Mouse (Mus musculus): ENCODE results near the gene Usp33. TPM values are rescaled to one million over a fixed set of nuclear protein-coding genes. Genes with fewer than 3 reads are reported as not detected.
"Not testable (repeated sequence)": the region's sequence is repeated elsewhere in the genome, so short reads cannot be mapped to it uniquely, and the experiment has no call there.

Usp33 gene
- total RNA-seq (2021): 10 to 100 TPM; 18.2 to 21.3 TPM
- long read RNA-seq, experiment 1, full-length matches to known transcripts: 7 of 8 reads
- long read RNA-seq, experiment 1, partial matches to known transcripts: 0 of 8 reads
- long read RNA-seq, experiment 1, other reads (novel, unspliced or antisense): 1 of 8 reads
- long read RNA-seq, experiment 2, full-length matches to known transcripts: 14 of 20 reads
- long read RNA-seq, experiment 2, partial matches to known transcripts: 2 of 20 reads
- long read RNA-seq, experiment 2, other reads (novel, unspliced or antisense): 4 of 20 reads

DNA sequence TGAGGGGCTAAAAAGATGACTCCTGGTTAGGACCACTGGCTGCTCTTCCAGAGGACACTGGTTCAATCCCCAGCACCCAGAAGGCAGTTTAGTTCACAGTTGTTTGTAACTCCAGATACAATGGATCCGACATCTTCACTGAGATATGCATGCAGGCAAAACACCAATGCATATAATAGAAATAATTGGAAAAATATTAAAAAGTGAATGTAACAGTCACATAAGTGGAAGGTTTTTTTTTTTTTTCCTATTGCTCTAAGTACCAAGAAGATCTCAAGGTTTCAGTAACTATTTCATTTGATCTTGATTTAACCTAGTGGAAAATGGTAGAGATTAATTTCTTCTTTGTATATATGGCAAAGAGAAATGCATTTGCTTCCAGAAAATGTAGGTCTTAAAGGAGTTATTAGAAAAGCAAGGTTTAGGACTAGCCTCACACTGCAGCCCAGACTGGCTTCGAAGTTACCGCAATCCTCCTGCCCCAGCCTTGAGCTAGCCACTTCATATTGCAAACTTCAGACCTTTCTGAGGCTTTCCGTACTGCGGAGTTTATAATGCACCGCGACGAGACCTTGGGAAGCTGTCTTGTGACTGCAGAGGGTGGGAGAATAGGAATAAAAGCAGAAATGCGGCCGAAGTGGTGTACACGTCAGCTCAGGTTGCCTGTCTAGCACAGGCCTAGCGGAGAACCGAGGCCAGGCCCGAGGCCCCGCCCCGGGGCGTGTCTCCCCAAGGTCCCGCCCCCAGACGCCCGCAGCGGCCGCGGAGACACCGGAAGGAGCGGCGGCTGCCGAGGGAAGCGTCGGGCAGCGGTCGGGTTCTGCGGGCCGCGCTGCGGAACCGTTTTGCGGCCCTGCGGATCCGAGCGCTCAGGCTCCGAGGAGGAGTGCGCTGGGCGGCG lies at the start of gene Usp33:
Gene Usp33, plus strand, starts transcription at position 747 of the 901 bp plus-strand sequence.
- DNase-seq: peak; percentile 94
- intact Hi-C loops (cut with DNase I; ENCODE audit: low total_unique reads): no loop called here

DNA sequence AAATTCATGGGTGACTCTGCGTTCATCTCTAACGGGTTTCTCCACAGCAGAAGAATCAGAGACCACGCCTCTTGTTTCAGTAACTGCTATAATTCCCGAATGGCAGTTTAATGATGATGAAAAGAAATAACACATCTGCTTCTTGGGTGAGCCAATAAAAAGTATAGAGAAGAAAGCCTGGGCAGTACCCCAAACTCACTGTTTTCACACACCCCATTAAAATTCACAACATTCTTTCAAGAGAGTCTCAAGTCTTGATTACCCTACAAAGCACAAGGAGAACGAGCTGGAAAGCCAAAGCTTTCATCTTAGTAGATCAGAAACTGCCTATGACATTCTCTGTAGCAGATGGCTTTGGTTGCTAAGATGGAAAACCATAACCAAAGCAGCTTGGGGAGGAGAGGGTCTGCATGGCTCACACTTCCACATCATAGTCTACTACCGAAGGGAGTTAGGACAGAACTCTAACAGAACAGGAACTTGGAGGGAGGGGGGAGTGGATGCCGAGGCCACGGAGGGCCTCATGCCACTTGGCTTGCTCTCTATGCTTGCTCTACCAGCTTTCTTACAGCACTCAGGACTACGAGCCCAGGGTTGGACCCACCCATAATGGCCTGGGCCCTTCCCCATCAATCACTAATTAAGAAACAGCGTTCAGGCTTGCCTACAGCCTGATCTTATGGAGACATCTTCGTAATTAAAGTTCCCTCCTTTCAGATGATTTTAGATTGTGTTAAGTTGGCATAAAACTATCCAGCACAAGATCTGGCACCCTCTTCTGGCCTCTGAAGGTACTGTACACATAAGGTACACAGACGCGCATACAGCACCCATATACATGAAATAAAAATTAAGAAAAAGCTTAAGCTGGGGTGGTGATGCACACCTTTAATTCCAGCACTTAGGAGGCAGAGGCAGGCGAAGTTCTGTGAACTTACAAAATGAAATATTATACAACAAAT lies 45.6 kb upstream of the Usp33 start:
- intact Hi-C loops (cut with DNase I; ENCODE audit: low total_unique reads): no loop called here
- DNase-seq: no peak

DNA sequence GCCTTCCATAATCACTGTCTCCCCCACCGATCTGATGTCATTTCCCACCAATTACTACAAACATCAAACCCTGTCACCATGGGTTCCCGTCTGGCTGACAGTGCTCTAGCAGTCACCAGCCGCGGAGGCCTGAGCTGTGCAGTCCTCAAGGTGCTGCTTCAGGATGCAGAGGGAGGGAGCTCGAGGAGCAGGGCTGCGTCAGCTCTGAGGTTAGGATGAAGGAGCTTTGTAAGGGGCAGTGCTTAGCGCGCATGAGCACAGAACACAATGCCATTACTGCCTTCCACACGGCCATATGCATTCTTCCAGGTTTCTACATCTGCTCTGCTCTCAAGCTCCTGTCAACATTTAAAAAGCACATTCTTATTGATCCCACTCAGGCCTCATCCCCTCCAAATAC lies 43.3 kb upstream of the Usp33 start:
- no peak for DNase-seq
- intact Hi-C loops (cut with DNase I; ENCODE audit: low total_unique reads): no loop called here

DNA sequence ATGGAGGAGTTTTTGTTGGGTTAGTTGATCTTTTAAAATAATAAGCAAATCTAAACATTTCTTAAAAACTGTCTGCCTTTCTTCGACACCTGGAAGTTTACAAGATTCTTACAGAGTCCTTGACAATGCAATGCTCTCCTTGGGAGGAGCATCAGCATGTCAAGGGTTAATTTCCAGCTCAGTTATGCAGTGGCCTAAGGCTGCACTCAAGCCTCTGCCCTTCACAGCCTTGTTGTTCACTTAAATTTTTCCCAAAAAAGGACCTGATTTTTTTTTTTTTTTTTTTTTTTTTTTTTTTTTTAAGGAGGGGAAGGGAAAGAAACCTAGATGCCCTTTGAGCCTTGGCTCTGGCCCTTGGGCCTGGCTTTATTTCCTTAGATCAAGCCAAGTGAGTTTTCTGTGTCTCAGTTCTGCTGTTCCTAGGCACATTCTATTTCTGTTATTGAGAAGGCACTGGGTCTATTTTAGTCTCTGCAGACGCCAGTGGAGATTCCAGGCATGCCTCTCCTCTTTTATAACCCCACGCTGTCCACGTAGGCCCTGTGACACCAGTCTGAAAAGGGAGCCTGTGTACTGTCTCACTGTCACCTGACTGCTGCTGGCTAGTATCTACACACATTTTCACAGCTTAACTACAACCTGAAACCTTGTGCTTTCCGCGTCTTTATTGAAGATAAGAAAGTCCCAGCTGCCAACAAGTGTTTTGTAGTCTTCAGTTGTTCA lies 42.0 kb upstream of the Usp33 start:
- DNase-seq: peak; percentile 47
- intact Hi-C loops (cut with DNase I; ENCODE audit: low total_unique reads): no loop called here

DNA sequence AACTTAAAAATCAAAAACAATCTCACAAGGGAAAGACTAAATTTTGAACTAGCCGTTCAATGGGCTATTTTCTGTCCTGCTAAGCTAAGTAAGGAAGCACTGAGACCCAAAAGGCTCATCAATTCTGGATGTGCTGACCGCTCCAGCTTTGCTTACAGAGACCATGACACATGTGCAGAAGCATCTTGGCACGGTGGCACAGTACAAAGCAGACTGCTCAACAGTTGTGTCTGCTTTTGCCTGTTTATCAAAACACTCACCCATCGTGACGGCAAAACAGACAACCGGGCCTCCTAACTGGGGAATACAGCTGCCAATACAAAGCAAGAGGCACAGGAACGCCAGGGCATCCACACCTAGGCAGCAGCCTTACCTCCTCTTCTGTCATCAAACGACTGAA lies 41.2 kb upstream of the Usp33 start:
- peak; percentile 57 for DNase-seq
- intact Hi-C loops (cut with DNase I; ENCODE audit: low total_unique reads): no loop called here

DNA sequence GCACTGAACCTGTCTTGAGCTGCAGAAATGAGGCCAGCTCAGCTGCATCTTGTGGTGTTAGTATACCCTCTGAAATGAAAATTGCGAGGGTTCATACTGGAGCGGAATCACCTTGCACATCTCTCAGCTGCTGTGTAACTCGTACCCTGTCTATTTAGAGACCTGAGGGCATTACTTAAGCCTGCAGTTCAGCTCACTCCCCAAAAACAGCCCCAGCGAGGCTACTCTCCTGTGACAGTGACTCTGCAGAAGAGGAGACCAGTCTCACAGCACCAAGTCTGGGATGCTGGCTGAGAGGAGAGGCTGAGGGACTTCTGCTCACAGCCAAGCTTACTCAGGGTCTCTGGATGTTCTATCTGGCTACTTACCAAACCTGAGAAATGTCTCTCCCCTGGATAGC lies 40.3 kb upstream of the Usp33 start:
- intact Hi-C loops (cut with DNase I; ENCODE audit: low total_unique reads): no loop called here
- peak; percentile 42 for DNase-seq

DNA sequence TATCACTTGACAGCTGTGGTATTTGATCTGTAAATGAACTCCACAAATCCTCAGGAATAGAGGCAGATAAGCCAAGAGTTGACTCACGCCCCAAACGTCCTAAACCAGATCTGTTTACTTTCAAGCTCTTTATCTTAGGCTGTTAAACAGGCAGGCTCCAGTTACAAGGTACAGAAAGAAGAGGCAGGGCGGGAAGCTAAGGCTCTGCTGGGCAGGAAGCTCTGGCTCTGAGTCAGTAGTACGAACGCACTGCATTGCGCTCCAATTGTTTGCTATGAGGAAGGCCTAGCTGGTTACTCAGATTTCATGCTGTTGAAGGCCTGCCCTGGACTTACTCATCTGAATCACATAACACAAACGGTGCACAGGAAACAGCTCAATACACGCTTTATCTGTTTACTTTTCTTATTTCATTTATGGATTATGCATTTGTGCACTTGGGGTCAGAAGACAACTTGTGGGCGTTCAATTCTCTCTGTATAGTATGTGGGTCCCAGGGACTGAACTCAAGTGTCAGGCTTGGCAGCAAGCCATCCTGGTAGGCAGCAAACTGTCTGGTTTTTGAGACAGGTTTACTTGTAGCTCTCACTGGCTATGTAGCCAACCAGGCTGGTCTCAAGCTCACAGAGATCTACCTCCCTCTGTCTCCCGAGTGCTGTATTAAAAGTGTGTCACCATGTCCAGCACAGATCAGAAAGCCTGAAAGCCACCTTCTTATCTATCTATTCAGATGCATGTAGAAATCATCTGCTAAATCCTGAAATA lies 37.6 kb upstream of the Usp33 start:
- intact Hi-C loops (cut with DNase I; ENCODE audit: low total_unique reads): no loop called here
- DNase-seq: no peak

DNA sequence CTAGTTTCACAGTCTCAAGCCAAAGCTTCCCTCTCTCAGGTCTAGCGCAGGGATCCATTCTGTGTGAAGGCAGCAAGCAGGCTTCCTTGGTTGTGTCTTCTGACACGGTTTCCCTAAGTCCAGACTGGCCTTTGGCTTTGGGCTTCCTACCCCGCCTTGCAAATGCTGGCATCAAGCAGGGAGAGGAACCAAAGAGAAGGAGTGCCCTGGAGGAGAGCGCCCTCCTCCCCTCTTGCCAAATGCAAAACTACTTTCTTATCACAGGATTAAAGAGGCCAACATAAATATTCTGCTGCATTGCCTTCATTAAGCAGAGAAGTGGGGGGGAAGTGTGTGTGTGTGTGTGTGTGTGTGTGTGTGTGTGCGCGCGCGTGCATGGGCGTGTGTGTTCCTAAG lies 37.0 kb upstream of the Usp33 start:
- intact Hi-C loops (cut with DNase I; ENCODE audit: low total_unique reads): no loop called here
- DNase-seq: no peak

DNA sequence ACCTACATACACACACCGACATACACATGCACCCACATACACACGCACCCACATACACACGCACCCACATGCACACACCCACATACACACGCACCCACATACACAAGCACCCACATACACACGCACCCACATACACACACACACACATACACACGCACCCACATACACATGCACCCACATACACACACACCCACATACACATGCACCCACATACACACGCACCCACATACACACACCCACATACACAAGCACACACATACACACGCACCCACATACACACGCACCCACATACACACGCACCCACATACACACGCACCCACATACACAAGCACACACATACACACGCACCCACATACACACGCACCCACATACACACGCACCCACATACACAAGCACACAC lies 31.6 kb upstream of the Usp33 start:
- intact Hi-C loops (cut with DNase I; ENCODE audit: low total_unique reads): loop anchor here (10.0 kb wide), 1 partner anchor 50 kb away; the partner anchor contains the start of gene Nexn
- DNase-seq: not testable (repeated sequence)

DNA sequence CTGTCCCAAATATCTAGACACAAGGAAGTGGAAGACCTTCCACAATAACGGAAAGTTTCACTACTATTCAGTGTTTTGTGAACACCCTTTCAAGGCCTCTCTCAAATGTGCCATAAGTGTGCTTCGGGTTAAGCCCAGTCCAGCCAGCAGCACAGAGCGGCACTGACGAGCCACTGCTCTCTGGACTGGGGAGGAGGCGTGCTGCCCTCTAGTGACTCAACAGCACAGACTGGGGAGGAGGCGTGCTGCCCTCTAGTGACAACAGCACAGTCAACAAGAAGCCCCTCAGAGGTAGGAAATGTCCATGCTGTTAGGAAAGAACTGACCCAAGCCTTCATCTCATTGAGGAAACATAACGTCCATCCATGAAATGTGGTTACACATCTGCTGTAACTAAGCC lies 30.7 kb upstream of the Usp33 start:
- intact Hi-C loops (cut with DNase I; ENCODE audit: low total_unique reads): loop anchor here (10.0 kb wide), 1 partner anchor 51 kb away; the partner anchor contains the start of gene Nexn
- DNase-seq: peak; percentile 89

DNA sequence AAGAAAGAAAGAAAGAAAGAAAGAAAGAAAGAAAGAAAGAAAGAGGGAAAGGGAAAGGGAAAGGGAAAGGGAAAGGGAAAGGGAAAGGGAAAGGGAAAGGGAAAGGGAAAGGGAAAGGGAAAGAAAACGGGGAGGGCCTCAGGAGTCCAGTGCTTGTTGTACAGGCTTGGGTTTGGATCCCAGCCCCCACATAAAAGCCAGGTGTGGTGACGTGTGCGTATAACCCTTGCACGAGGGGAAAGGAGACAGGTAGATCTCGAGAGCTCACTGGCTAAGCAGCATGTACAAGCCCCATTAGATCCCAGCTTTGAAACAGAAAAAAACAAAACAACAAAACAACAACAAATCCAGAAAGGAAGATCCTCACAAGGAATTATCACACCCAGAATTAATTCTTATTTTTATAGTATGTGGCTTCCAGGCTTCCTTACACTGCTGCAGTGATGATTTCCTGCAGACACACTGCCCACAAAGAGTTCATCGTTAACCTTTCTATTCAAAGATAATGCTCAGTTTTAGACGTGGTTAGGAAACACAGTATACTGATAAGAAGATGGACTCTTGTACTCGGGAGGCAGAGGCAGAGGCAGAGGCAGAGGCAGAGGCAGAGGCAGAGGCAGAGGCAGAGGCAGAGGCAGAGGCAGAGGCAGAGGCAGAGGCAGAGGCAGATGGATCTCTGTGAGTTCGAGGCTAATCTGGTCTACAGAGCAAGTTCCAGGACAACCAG lies 29.7 kb upstream of the Usp33 start:
- DNase-seq: not testable (repeated sequence)

DNA sequence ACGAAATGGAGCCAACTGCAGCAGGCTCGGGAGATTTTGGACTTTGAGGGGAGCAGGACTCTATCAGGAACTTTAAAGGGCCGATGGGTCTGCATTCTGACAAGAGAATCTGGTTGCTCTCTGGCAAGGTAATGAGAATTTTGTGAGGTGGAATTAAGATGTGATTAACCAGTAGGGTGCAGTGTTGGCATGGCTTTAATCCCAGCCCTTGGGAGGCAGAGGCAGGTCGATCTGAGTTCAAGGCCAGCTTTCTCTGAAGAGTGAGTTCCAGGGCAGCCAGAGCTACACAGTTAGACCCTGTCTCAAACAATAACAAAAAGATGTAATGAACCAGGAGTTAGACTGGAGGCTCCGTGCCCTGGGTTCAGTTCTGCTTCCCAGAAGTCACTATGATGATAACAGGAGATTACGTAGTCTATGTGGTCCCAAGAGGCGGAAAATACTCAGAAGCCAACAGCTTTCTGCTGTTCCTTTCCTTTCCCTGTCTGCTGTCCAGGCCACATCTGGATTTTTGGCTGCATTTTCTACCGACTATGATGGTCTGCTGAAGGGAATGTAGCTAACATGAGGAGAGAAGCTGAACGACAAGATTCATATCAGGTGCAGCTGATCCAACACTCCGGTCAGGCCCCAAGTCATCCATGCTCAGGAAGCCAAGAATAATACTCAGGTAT lies 25.2 kb upstream of the Usp33 start:
- DNase-seq: no peak
- intact Hi-C loops (cut with DNase I; ENCODE audit: low total_unique reads): no loop called here

More for the DNA sequence above, 29.7 kb upstream of the Usp33 start:
- intact Hi-C loops (cut with DNase I; ENCODE audit: low total_unique reads): loop anchor here (10.0 kb wide), 1 partner anchor 52 kb away; the partner anchor contains the start of gene Nexn

DNA sequence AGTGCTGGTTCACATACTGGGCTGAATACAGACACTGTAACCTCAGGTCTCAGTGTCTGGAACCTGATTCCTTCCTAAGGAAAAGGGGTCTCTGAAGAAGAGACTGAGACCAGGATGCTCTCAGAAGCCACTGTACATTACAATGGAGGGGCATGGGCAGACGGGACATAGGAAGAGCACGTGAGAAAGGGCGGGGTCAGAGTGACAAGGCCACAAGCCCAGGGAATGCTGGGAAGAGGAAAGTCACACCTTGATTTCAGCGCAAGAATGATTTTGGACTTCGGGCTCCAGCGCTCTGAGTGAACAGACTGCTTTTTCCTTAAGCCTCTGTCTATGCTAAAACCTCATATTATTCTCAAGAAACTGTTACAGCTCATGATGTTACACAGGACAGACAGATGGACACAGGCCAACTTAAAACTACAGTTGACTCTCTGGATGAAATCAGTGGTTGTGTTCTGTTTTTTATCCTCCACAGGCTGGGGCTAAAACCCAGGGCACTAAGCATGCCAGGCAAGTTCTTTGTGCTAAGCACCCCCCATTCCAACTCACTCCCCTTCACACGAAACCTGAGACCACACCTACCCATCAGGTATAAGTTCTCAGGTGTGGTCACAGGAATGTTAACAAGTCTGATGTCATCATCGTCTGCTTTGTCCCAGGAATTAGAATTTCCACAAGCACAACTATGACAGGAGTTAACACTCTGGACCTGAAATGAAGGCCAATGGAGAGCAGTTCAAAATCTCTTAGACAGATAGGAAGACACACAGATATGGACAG lies 24.3 kb upstream of the Usp33 start:
- intact Hi-C loops (cut with DNase I; ENCODE audit: low total_unique reads): no loop called here
- no peak for DNase-seq

DNA sequence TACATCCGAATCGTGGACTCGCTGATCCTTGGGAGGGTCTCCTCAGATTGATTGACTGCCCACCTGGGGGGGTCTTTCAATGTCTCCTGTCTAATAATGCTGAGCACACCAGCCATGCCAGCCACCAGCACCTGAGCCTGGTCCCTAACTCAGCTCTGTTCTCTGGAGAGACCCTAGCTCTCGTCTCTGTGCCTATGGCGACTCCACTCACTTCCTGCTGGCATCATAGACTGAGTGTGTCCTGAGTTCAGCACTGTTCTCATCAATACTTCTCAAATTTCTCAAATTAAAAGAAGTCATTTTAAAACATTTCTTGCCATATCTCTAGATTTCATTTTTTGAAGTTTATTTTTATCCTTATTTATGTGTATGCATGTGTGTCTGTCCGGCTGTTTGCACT lies 14.2 kb upstream of the Usp33 start:
- DNase-seq: no peak
- intact Hi-C loops (cut with DNase I; ENCODE audit: low total_unique reads): no loop called here

DNA sequence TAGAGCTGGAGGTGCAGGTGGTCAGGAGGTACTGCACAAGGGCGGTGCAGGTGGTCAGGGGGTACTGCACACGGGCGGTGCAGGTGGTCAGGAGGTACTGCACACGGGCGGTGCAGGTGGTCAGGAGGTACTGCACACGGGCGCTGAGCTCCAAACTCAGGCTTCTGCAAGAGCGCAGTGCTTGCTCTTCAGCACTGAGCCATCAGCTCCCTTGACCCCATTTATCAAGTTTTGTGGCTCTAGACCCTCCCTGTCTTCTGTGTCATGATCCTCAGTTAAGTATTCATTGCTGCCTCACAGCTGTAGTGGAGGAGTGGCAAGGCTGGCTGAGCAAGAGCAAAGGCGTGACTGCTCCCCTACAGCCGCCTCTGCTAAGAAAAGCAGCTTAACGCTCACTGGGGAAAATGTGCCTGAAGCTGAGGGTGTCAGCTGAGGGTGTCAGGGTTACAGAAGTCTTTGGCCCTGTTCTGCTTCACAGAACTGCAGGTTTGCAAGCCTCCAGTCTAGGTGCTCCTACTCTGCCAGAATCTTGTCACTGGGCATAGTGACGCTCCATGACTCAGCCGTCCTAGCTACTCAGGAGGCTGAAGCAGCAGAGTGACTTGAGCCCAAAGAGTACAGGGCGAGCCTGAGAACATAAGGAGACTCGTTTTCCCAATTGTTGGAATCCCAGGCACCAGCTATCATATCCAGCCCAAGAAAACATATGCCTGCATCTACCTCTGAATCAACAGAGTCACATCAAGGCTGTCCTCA lies 13.6 kb upstream of the Usp33 start:
- no peak for DNase-seq
- intact Hi-C loops (cut with DNase I; ENCODE audit: low total_unique reads): no loop called here

DNA sequence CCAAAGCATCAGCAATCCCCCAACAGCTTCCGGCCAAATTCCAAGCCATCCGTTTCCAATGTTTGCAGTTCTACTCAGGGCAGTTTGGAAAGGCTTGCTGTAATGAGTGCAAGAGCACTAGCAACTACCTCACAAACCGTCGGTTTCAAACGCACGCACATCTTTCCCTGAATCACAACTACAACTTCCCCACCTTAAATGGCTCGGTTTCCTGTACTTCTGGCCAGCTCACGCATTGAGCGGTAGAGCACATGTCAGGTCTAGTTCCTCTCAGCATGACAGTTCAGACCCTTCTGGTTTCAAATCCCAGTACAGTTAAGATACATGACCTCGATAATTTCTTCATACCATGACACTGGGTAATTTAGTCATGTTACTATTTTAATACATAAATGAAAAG lies 12.6 kb upstream of the Usp33 start:
- no peak for DNase-seq
- intact Hi-C loops (cut with DNase I; ENCODE audit: low total_unique reads): no loop called here

Measured in gastrocnemius, postnatal 14 days (tissue).